Mouse (Mus musculus): ENCODE measurements around the gene Olfr520. TPM values are rescaled to one million over a fixed set of nuclear protein-coding genes. Genes with fewer than 3 reads are reported as not detected.

Gene Olfr520
- polyA plus RNA-seq, 1 experiment from 2014 or later = not detected

GRCm38 (mm10) chr7:99702201-99702600 is 27.9 kb upstream of the Olfr520 start:
- Histone ChIP-seq H3K4me1 (no peaks in the 10 kb centered on the region), H3K4me2 (no peak overlapping the region), H3K27ac (no peak overlapping the region), H3K4me3 (no peak overlapping the region), H3K9ac (no peak overlapping the region), H3K27me3 (no peaks in the 10 kb centered on the region), H3K36me3 (ENCODE audit: poor library complexity, severe bottlenecking) (no peaks in the 10 kb centered on the region), H3K9me3 (replicated peaks) (no peaks in the 10 kb centered on the region)
- ATAC-seq = no peak
- WGBS = 43% methylated on average over 6 of the region's 6 CpGs

GRCm38 (mm10) chr7:99704736-99705519 is 25.1 kb upstream of the Olfr520 start:
- Histone ChIP-seq H3K4me2 (no peak overlapping the region), H3K27ac (no peak overlapping the region), H3K4me3 (no peak overlapping the region), H3K9me3 (replicated peaks) (no peaks in the 10 kb centered on the region), H3K4me1 (peaks cover 8% of the 10 kb centered on the region), H3K36me3 (ENCODE audit: poor library complexity, severe bottlenecking) (no peaks in the 10 kb centered on the region), H3K27me3 (no peaks in the 10 kb centered on the region), H3K9ac (no peak overlapping the region)
- 85% methylated on average over 3 of the region's 3 CpGs for WGBS
- no peak for ATAC-seq

GRCm38 (mm10) chr7:99706341-99707037 is 23.6 kb upstream of the Olfr520 start:
- peaks cover 8% of the 10 kb centered on the region for H3K4me1 ChIP-seq
- no peak overlapping the region for H3K27ac ChIP-seq
- H3K9me3 ChIP-seq (replicated peaks) = no peaks in the 10 kb centered on the region
- no peak for ATAC-seq
- no peaks in the 10 kb centered on the region for H3K27me3 ChIP-seq
- H3K4me3 ChIP-seq = no peak overlapping the region
- H3K4me2 ChIP-seq = no peak overlapping the region
- no peak overlapping the region for H3K9ac ChIP-seq
- no peaks in the 10 kb centered on the region for H3K36me3 ChIP-seq (ENCODE audit: poor library complexity, severe bottlenecking)
- 66% methylated on average over 4 of the region's 4 CpGs for WGBS

GRCm38 (mm10) chr7:99707038-99707595 is 23.0 kb upstream of the Olfr520 start:
- Histone ChIP-seq H3K4me3 (no peak overlapping the region), H3K9me3 (replicated peaks) (no peaks in the 10 kb centered on the region), H3K27me3 (no peaks in the 10 kb centered on the region), H3K4me2 (no peak overlapping the region), H3K36me3 (ENCODE audit: poor library complexity, severe bottlenecking) (no peaks in the 10 kb centered on the region), H3K9ac (no peak overlapping the region), H3K4me1 (peaks cover 8% of the 10 kb centered on the region), H3K27ac (no peak overlapping the region)
- 56% methylated on average over 4 of the region's 4 CpGs for WGBS
- ATAC-seq = no peak

- Histone ChIP-seq H3K36me3 (ENCODE audit: poor library complexity, severe bottlenecking) (no peaks in the 10 kb centered on the region), H3K27me3 (no peaks in the 10 kb centered on the region), H3K4me1 (peaks cover 8% of the 10 kb centered on the region), H3K4me3 (no peak overlapping the region), H3K27ac (no peak overlapping the region), H3K4me2 (no peak overlapping the region), H3K9ac (no peak overlapping the region), H3K9me3 (replicated peaks) (no peaks in the 10 kb centered on the region)
- no peak for ATAC-seq
- WGBS = 85% methylated on average over 6 of the region's 6 CpGs
Measured at GRCm38 (mm10) chr7:99707671-99708070, 22.4 kb upstream of the Olfr520 start.

- H3K36me3 ChIP-seq (ENCODE audit: poor library complexity, severe bottlenecking) = no peaks in the 10 kb centered on the region
- no peak overlapping the region for H3K4me2 ChIP-seq
- no peaks in the 10 kb centered on the region for H3K27me3 ChIP-seq
- H3K4me3 ChIP-seq = no peak overlapping the region
- ATAC-seq = no peak
- peaks cover 8% of the 10 kb centered on the region for H3K4me1 ChIP-seq
- H3K9ac ChIP-seq = no peak overlapping the region
- WGBS = 63% methylated on average over 8 of the region's 8 CpGs
- H3K27ac ChIP-seq = no peak overlapping the region
- no peaks in the 10 kb centered on the region for H3K9me3 ChIP-seq (replicated peaks)
Measured at GRCm38 (mm10) chr7:99708301-99708721, 21.8 kb upstream of the Olfr520 start.

GRCm38 (mm10) chr7:99708750-99709149 is 21.3 kb upstream of the Olfr520 start:
- Histone ChIP-seq H3K4me1 (peaks cover 8% of the 10 kb centered on the region), H3K36me3 (ENCODE audit: poor library complexity, severe bottlenecking) (no peaks in the 10 kb centered on the region), H3K9me3 (replicated peaks) (no peaks in the 10 kb centered on the region), H3K4me3 (no peak overlapping the region), H3K27ac (no peak overlapping the region), H3K27me3 (no peaks in the 10 kb centered on the region), H3K9ac (no peak overlapping the region), H3K4me2 (no peak overlapping the region)
- WGBS = 65% methylated on average over 5 of the region's 5 CpGs
- ATAC-seq = no peak

GRCm38 (mm10) chr7:99709992-99710391 is 20.1 kb upstream of the Olfr520 start:
- no peak for ATAC-seq
- WGBS = 81% methylated on average over 7 of the region's 7 CpGs

GRCm38 (mm10) chr7:99710476-99710875 is 19.6 kb upstream of the Olfr520 start:
- Histone ChIP-seq H3K4me3 (no peak overlapping the region), H3K4me1 (peaks cover 10% of the 10 kb centered on the region), H3K27me3 (no peaks in the 10 kb centered on the region), H3K9me3 (replicated peaks) (no peaks in the 10 kb centered on the region), H3K36me3 (ENCODE audit: poor library complexity, severe bottlenecking) (no peaks in the 10 kb centered on the region), H3K4me2 (no peak overlapping the region), H3K9ac (no peak overlapping the region), H3K27ac (no peak overlapping the region)
- ATAC-seq = no peak
- WGBS = 44% methylated on average over 1 of the region's 1 CpGs

More at GRCm38 (mm10) chr7:99709992-99710391, 20.1 kb upstream of the Olfr520 start:
- Histone ChIP-seq H3K4me3 (no peak overlapping the region), H3K9me3 (replicated peaks) (no peaks in the 10 kb centered on the region), H3K36me3 (ENCODE audit: poor library complexity, severe bottlenecking) (no peaks in the 10 kb centered on the region), H3K27ac (no peak overlapping the region), H3K27me3 (no peaks in the 10 kb centered on the region), H3K4me2 (no peak overlapping the region), H3K4me1 (peaks cover 8% of the 10 kb centered on the region), H3K9ac (no peak overlapping the region)

- Histone ChIP-seq H3K27ac (no peak within 1 kb of the TSS), H3K4me1 (peaks cover 11% of the 10 kb centered on the region), H3K9me3 (replicated peaks) (no peaks in the 10 kb centered on the region), H3K4me3 (no peak within 1 kb of the TSS), H3K9ac (no peak within 1 kb of the TSS), H3K4me2 (no peak within 1 kb of the TSS), H3K36me3 (ENCODE audit: poor library complexity, severe bottlenecking) (no peaks in the 10 kb centered on the region), H3K27me3 (no peaks in the 10 kb centered on the region)
- 84% methylated on average over 8 of the region's 8 CpGs for WGBS
- ATAC-seq = no peak
Measured at GRCm38 (mm10) chr7:99711166-99711565, 18.9 kb upstream of the Olfr520 start, which contains the start of gene Slco2b1. TSS of gene Slco2b1 (minus strand) at chr7:99711340.

- Histone ChIP-seq H3K4me3 (no peak overlapping the region), H3K4me2 (no peak overlapping the region), H3K9me3 (replicated peaks) (no peaks in the 10 kb centered on the region), H3K9ac (no peak overlapping the region), H3K27me3 (no peaks in the 10 kb centered on the region), H3K27ac (no peak overlapping the region), H3K36me3 (ENCODE audit: poor library complexity, severe bottlenecking) (no peaks in the 10 kb centered on the region), H3K4me1 (peaks cover 10% of the 10 kb centered on the region)
- WGBS = 93% methylated on average over 4 of the region's 4 CpGs
- ATAC-seq = no peak
Measured at GRCm38 (mm10) chr7:99712431-99712830, 17.6 kb upstream of the Olfr520 start.

- Histone ChIP-seq H3K27me3 (no peaks in the 10 kb centered on the region), H3K9ac (no peak overlapping the region), H3K4me2 (no peak overlapping the region), H3K36me3 (ENCODE audit: poor library complexity, severe bottlenecking) (no peaks in the 10 kb centered on the region), H3K27ac (no peak overlapping the region), H3K9me3 (replicated peaks) (no peaks in the 10 kb centered on the region), H3K4me3 (no peak overlapping the region), H3K4me1 (peaks cover 3% of the 10 kb centered on the region; the same call in 1 of the 2 replicates)
- 94% methylated on average over 2 of the region's 2 CpGs for WGBS
- ATAC-seq = no peak
Measured at GRCm38 (mm10) chr7:99716536-99716935, 13.5 kb upstream of the Olfr520 start.

Measured in forebrain, embryonic 13.5 days (tissue).